Mouse (Mus musculus) embryonic facial prominence, embryonic 12.5 days (tissue): ENCODE measurements around the gene Morn2. TPM values are rescaled to one million over a fixed set of nuclear protein-coding genes. Genes with fewer than 3 reads are reported as not detected.

Experiments
- ATAC-seq: fragments of 200-750 bp; cut with Nextera tagmentation; 2 replicates; pipeline ENCODE4 v1.8.0; 2017; ENCODE audit not compliant: insufficient number of reproducible peaks, insufficient read depth, low FRiP score, low TSS enrichment
- H3K27ac ChIP-seq: fragments of 300-500 bp; sonication (generic); 2 replicates; pipeline ENCODE4 v1.5.1; 2016; ENCODE audit warnings: mild to moderate bottlenecking
- H3K27me3 ChIP-seq: fragments of 300-500 bp; sonication (generic); 2 replicates; pipeline ENCODE4 v1.6.1; 2016; ENCODE audit warnings: mild to moderate bottlenecking, moderate library complexity
- H3K36me3 ChIP-seq: fragments of 300-500 bp; sonication (generic); 2 replicates; pipeline ENCODE4 v1.6.1; 2016; ENCODE audit warnings: mild to moderate bottlenecking
- H3K4me1 ChIP-seq: fragments of 300-500 bp; sonication (generic); 2 replicates; pipeline ENCODE4 v1.6.1; 2016
- H3K4me2 ChIP-seq: fragments of 300-500 bp; sonication (generic); replicated peaks from 2 replicates; pipeline ENCODE4 v1.6.1; 2016; ENCODE audit warnings: mild to moderate bottlenecking, moderate library complexity
- H3K4me3 ChIP-seq: fragments of 300-500 bp; sonication (generic); 2 replicates; pipeline ENCODE4 v1.5.1; 2016; ENCODE audit warnings: mild to moderate bottlenecking
- H3K9ac ChIP-seq: fragments of 300-500 bp; sonication (generic); 2 replicates; pipeline ENCODE4 v1.6.1; 2016; ENCODE audit warnings: mild to moderate bottlenecking, moderate library complexity
- H3K9me3 ChIP-seq: fragments of 300-500 bp; sonication (generic); 2 replicates; pipeline ENCODE4 v1.6.1; 2016; ENCODE audit warnings: mild to moderate bottlenecking, moderate library complexity
- WGBS: fragments of 180-500 bp; shearing (Covaris S2); methylation state at CpG from one replicate; pipeline ENCODE4 v1.1.7; 2016; 5-methylcytosine and 5-hydroxymethylcytosine counted together
- polyA plus RNA-seq: library from polyadenylated mRNA; unstranded; fragments of >200 nt; fragmentation: Nextera tagmentation; extraction: Ambion mirVana; gene quantifications from 2 replicates; pipeline ENCODE4 v1.2.1, GENCODE M21; 2016

Morn2 gene
- polyA plus RNA-seq, 1 experiment from 2014 or later, result 21.2 TPM

DNA sequence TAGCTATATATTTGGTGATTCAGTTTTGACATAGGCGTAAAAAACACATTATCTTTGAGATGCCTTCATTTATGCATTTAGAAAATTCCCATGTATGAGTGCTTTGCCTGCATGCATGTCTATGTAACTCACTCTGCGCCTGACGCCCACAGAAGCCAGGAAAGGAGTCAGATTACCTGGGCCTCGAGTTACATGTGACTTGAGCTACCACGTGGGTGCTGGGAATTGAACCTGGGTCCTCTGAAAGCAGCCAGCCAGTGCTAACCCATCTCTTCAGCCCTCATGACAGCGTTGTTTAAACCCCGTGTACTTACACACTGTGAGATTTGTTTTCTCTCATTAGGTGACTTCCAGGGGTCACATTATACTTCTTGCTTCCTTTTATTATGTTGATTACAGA, 34.5 kb downstream of the Morn2 start:
- H3K9me3 ChIP-seq, result no peaks in the 10 kb centered on the region
- no peak for ATAC-seq
- no peaks in the 10 kb centered on the region for H3K4me1 ChIP-seq
- no peak overlapping the region for H3K27ac ChIP-seq
- 73% methylated on average over 7 of the region's 7 CpGs for WGBS
- H3K27me3 ChIP-seq, result no peaks in the 10 kb centered on the region
- no peak overlapping the region for H3K4me3 ChIP-seq
- H3K4me2 ChIP-seq, result no peak overlapping the region
- no peaks in the 10 kb centered on the region for H3K36me3 ChIP-seq
- no peak overlapping the region for H3K9ac ChIP-seq

DNA sequence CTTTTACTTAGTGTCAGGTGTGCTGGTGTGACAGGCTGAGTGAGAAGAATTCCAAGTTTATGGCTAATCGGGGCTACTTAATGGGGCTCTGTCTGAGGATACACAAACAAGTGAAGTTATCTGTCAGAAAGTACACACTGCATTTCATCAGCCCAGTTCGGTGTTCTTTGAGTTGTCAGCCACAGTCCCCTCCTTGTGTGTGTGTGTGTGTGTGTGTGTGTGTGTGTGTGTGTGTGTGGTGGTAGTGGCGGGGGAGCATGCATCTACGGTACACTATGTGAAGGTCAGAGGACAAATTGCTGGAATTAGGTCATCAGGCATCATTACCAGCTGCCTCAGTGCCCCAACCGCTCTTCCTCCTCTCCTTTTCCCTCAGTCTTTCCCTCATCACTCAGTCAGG, 35.5 kb downstream of the Morn2 start:
- WGBS, result 71% methylated on average over 4 of the region's 5 CpGs

DNA sequence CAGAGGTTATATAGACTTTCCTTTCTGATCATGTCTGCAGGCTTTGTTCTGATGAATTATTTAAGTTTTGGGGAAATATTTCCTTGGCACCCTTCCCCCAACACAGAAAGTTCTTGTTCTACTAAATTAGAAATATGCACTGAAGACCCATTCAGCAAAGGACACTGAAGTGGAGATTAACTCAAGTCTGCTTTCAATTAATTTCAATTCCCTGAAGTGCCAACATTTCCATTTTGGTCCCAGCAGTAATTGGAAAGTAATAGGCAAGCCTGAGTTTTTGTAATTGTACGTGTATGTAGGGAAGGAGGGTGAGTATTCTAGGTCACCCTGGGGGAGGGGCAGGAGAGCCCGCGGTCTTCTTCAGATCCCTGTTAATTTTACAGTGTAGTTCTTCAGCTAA, 36.4 kb downstream of the Morn2 start:
- H3K9ac ChIP-seq, result no peak overlapping the region
- no peaks in the 10 kb centered on the region for H3K27me3 ChIP-seq
- H3K9me3 ChIP-seq, result no peaks in the 10 kb centered on the region
- 44% methylated on average over 3 of the region's 3 CpGs for WGBS
- no peaks in the 10 kb centered on the region for H3K4me1 ChIP-seq
- no peaks in the 10 kb centered on the region for H3K36me3 ChIP-seq
- no peak overlapping the region for H3K4me3 ChIP-seq
- no peak overlapping the region for H3K4me2 ChIP-seq
- ATAC-seq, result no peak
- no peak overlapping the region for H3K27ac ChIP-seq

More for the DNA sequence above, 35.5 kb downstream of the Morn2 start:
- Histone ChIP-seq H3K4me2 (no peak overlapping the region), H3K27ac (no peak overlapping the region), H3K27me3 (no peaks in the 10 kb centered on the region), H3K9me3 (no peaks in the 10 kb centered on the region), H3K4me1 (no peaks in the 10 kb centered on the region), H3K36me3 (no peaks in the 10 kb centered on the region), H3K4me3 (no peak overlapping the region), H3K9ac (no peak overlapping the region)
- no peak for ATAC-seq

DNA sequence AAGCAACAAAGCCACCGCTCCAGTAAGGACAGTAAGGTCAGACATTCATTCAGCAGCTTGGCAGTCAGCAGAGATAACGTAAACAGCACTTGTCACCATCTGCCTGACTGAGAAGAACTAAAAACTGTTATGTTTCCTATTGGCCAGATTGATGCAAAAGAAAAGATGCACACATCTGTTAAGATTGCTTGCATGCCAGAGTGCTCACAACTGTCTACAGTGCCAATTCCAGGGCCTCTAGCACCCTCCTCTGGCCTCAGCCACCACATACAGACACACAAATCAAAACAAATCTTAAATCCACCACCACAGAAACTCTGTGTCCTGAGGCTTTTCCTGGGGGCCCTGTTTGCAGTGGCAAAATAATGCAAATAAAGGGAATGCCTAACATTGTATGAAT, 42.4 kb downstream of the Morn2 start:
- Histone ChIP-seq H3K4me3 (no peak overlapping the region), H3K9me3 (no peaks in the 10 kb centered on the region), H3K27me3 (no peaks in the 10 kb centered on the region), H3K9ac (no peak overlapping the region), H3K27ac (no peak overlapping the region), H3K4me2 (no peak overlapping the region), H3K4me1 (no peaks in the 10 kb centered on the region), H3K36me3 (no peaks in the 10 kb centered on the region)
- no peak for ATAC-seq
- WGBS, result 82% methylated on average over 2 of the region's 2 CpGs

DNA sequence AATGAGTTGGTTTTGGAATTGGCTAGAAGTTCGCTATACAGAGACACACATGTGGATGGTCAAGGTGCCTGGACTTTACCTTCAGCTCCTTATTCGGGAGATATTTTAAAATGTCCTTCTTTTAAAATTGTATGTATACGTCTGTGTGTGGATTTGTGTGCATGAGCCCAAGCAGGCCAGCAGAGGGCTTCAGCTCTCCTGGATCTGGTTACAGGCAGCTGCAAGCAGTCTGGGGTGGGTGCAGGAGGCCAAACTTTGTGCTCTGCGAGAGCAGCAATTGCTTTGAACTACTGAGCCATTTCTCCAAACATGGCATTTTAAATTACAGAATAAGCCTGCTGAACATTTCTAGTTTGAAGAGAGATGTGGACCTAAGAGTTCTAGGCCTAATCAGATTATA, 55.3 kb downstream of the Morn2 start:
- no peaks in the 10 kb centered on the region for H3K9me3 ChIP-seq
- H3K36me3 ChIP-seq, result no peaks in the 10 kb centered on the region
- WGBS, result 61% methylated on average over 4 of the region's 4 CpGs
- H3K4me3 ChIP-seq, result no peak overlapping the region
- peaks cover 4% of the 10 kb centered on the region; the same call in 1 of the 2 replicates for H3K4me1 ChIP-seq
- no peaks in the 10 kb centered on the region for H3K27me3 ChIP-seq
- H3K4me2 ChIP-seq, result no peak overlapping the region
- no peak for ATAC-seq
- H3K27ac ChIP-seq, result no peak overlapping the region
- no peak overlapping the region for H3K9ac ChIP-seq

DNA sequence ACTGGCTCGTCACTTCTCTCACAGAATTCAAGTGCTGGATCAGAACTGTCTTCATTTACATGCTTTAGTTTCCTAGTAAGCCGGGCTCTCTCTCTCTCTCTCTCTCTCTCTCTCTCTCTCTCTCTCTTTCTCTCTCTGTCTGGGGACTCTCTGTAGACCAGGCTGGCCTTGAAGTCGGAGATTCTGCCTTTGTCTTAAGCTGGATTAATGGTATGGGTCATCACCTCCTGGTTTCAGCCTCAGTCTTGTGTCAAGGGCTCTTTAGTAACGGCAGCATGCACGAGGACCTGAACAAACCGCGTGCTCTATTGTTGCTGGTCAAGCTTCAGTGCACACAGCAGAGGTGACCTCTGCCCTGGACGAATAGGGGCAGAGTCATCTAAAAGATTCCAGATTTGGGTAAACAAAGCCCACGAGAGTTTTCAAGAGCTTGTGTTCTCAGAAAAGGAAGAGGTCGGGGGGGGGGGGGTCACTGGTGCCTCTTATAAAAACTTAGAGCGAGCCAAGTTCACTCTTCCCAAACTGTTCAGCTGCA, 56.7 kb downstream of the Morn2 start:
- Histone ChIP-seq H3K4me1 (peaks cover 4% of the 10 kb centered on the region; the same call in 1 of the 2 replicates), H3K27me3 (no peaks in the 10 kb centered on the region), H3K4me3 (no peak overlapping the region), H3K27ac (no peak overlapping the region), H3K4me2 (no peak overlapping the region), H3K9me3 (no peaks in the 10 kb centered on the region), H3K9ac (no peak overlapping the region), H3K36me3 (no peaks in the 10 kb centered on the region)
- no peak for ATAC-seq
- 39% methylated on average over 11 of the region's 11 CpGs for WGBS

Other genes starting within 250 kb of the Morn2 start
- 107 and 109 TPM in 2 replicates for gene Hnrnpll, start 227.9 kb upstream of the Morn2 start, polyA plus RNA-seq
- 19.0 and 23.3 TPM in 2 replicates for gene Galm, start 162.7 kb upstream of the Morn2 start, polyA plus RNA-seq
- gene Srsf7, start 82.9 kb upstream of the Morn2 start, polyA plus RNA-seq, result 723 and 760 TPM in 2 replicates
- 0.10 TPM in 2 replicates for gene Ttc39d, start 82.7 kb upstream of the Morn2 start, polyA plus RNA-seq
- 33.7 and 34.7 TPM in 2 replicates for gene Gemin6, start 65.8 kb upstream of the Morn2 start, polyA plus RNA-seq
- gene Dhx57, start 273 bp downstream of the Morn2 start, polyA plus RNA-seq, result 29.5 and 30.7 TPM in 2 replicates
- gene Arhgef33, start 17.2 kb downstream of the Morn2 start, polyA plus RNA-seq, result 1.2 and 1.7 TPM in 2 replicates
- gene Gm10190, start 83.3 kb downstream of the Morn2 start, polyA plus RNA-seq, result 1.6 and 4.7 TPM in 2 replicates
- gene Sos1, start 190.2 kb downstream of the Morn2 start, polyA plus RNA-seq, result 6.4 and 7.6 TPM in 2 replicates